Mouse (Mus musculus): ENCODE data around the gene Psmd9. TPM values are rescaled to one million over a fixed set of nuclear protein-coding genes. Genes with fewer than 3 reads are reported as not detected.

Psmd9 gene
- polyA plus RNA-seq, 1 experiment from 2014 or later, result 71.0 TPM

DNA sequence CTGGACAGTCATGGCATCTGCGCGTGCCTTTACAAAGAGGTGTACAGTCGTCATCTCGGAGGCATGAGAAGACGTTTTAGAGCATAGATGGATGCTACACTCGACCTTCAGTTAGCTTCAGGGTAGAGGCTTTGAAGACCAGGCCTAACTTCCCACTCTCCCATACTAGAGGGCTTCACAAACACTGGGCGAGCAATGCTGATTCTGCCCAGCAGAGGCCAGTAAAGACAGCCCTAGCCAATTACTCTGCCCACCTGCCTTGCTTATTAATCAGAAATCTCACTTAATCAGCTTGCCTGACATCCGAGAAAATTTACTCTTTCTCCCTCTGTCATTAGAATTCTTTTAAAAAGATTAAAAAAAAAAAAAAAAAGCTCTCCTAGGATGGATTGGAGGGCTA lies 116.0 kb downstream of the Psmd9 start:
- Histone ChIP-seq H3K27ac (ENCODE audit: low read length) (no peak overlapping the region), H3K9me3 (replicated peaks; ENCODE audit: control insufficient read depth, low read length) (no peaks in the 10 kb centered on the region), H3K9ac (ENCODE audit: low read length) (no peak overlapping the region), H3K36me3 (ENCODE audit: control insufficient read depth, insufficient read depth, low read length) (no peaks in the 10 kb centered on the region), H3K4me1 (ENCODE audit: control insufficient read depth, insufficient read depth, low read length) (no peaks in the 10 kb centered on the region), H3K27me3 (ENCODE audit: control insufficient read depth, insufficient read depth, low read length) (no peaks in the 10 kb centered on the region), H3K4me2 (ENCODE audit: low read depth, low read length) (no peak overlapping the region), H3K4me3 (replicated peaks; ENCODE audit: low read length) (no peak overlapping the region)
- ATAC-seq (ENCODE audit: insufficient read depth, low FRiP score), result no peak
- WGBS, result 39% methylated on average over 8 of the region's 8 CpGs

DNA sequence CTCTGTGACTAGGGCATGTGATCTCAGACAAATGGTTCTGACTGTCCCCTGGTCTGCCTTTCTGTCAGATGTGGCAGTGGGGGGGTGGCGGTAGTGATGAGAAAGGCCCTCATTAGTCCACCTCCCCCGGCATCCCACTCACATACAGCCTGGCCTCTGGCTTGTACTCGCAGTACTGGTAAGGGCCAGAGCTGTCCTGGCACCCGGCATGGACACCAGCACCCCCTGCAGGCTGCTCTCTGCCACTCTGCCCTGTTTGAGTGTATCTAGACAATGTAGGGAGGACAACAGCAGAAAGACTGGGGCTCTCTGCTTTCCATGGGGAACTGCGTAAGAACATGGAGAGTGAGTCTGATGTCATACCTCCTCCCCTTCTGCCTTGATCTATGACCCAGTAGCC lies 118.9 kb downstream of the Psmd9 start:
- WGBS, result 88% methylated on average over 5 of the region's 5 CpGs
- Histone ChIP-seq H3K9me3 (replicated peaks; ENCODE audit: control insufficient read depth, low read length) (no peaks in the 10 kb centered on the region), H3K4me3 (replicated peaks; ENCODE audit: low read length) (no peak overlapping the region), H3K27ac (ENCODE audit: low read length) (no peak overlapping the region), H3K4me1 (ENCODE audit: control insufficient read depth, insufficient read depth, low read length) (no peaks in the 10 kb centered on the region), H3K9ac (ENCODE audit: low read length) (no peak overlapping the region), H3K36me3 (ENCODE audit: control insufficient read depth, insufficient read depth, low read length) (no peaks in the 10 kb centered on the region), H3K4me2 (ENCODE audit: low read depth, low read length) (no peak overlapping the region), H3K27me3 (ENCODE audit: control insufficient read depth, insufficient read depth, low read length) (no peaks in the 10 kb centered on the region)
- no peak for ATAC-seq (ENCODE audit: insufficient read depth, low FRiP score)

DNA sequence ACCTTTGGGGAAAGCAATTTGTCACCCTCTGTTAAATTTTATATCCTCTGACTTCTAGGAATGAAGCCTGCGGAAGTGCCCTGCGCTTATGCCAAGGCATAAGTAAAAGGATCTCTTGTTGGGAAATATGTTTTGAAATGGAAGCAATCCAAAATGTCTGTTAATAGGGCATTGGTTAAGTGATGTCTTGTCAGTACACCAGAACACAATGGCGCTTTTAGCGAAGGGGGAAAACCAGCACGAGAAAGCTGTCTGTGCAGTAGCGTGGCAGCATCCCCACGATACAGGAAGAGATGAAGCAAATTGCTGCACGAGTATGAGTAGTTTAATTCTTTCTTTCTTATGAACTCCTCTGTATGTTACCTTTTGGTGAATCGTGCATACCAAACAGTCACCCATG lies 125.4 kb downstream of the Psmd9 start:
- no peak overlapping the region for H3K4me2 ChIP-seq (ENCODE audit: low read depth, low read length)
- H3K36me3 ChIP-seq (ENCODE audit: control insufficient read depth, insufficient read depth, low read length), result no peaks in the 10 kb centered on the region
- no peak for ATAC-seq (ENCODE audit: insufficient read depth, low FRiP score)
- H3K27ac ChIP-seq (ENCODE audit: low read length), result no peak overlapping the region
- no peak overlapping the region for H3K9ac ChIP-seq (ENCODE audit: low read length)
- no peaks in the 10 kb centered on the region for H3K4me1 ChIP-seq (ENCODE audit: control insufficient read depth, insufficient read depth, low read length)
- H3K4me3 ChIP-seq (replicated peaks; ENCODE audit: low read length), result no peak overlapping the region
- WGBS, result 73% methylated on average over 9 of the region's 9 CpGs
- H3K27me3 ChIP-seq (ENCODE audit: control insufficient read depth, insufficient read depth, low read length), result no peaks in the 10 kb centered on the region
- H3K9me3 ChIP-seq (replicated peaks; ENCODE audit: control insufficient read depth, low read length), result no peaks in the 10 kb centered on the region

DNA sequence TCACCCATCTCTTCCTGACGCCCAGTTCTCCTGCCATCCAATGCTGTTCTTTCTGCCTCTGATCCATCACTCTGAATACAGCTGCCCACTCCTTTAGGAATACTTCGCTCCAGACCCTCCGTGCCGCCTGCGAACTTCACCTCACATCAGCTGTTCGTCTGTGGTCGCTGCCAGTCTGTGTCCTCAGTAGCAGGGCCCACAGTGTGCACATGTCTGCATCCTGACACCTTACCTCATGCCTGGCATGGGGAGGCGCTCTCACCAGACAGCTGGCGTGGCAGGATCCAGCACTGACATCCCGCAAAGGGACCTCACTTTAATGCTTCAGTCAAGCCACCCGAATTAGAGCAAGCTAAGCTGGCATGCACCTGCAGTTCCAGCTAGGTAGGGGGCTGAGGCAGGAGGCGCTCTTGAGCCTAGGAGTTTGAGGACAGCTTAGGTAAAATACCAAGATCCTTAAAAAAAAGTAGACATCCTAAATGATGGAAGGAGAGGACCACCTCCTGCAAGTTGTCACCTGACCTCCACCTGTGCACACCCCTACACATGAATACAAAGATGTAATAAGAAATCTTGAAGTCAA lies 127.1 kb downstream of the Psmd9 start:
- H3K4me3 ChIP-seq (replicated peaks; ENCODE audit: low read length), result no peak overlapping the region
- no peaks in the 10 kb centered on the region for H3K4me1 ChIP-seq (ENCODE audit: control insufficient read depth, insufficient read depth, low read length)
- H3K9ac ChIP-seq (ENCODE audit: low read length), result no peak overlapping the region
- H3K27ac ChIP-seq (ENCODE audit: low read length), result no peak overlapping the region
- WGBS, result 67% methylated on average over 12 of the region's 12 CpGs
- H3K36me3 ChIP-seq (ENCODE audit: control insufficient read depth, insufficient read depth, low read length), result no peaks in the 10 kb centered on the region
- ATAC-seq (ENCODE audit: insufficient read depth, low FRiP score), result no peak
- no peak overlapping the region for H3K4me2 ChIP-seq (ENCODE audit: low read depth, low read length)
- no peaks in the 10 kb centered on the region for H3K27me3 ChIP-seq (ENCODE audit: control insufficient read depth, insufficient read depth, low read length)
- H3K9me3 ChIP-seq (replicated peaks; ENCODE audit: control insufficient read depth, low read length), result no peaks in the 10 kb centered on the region

DNA sequence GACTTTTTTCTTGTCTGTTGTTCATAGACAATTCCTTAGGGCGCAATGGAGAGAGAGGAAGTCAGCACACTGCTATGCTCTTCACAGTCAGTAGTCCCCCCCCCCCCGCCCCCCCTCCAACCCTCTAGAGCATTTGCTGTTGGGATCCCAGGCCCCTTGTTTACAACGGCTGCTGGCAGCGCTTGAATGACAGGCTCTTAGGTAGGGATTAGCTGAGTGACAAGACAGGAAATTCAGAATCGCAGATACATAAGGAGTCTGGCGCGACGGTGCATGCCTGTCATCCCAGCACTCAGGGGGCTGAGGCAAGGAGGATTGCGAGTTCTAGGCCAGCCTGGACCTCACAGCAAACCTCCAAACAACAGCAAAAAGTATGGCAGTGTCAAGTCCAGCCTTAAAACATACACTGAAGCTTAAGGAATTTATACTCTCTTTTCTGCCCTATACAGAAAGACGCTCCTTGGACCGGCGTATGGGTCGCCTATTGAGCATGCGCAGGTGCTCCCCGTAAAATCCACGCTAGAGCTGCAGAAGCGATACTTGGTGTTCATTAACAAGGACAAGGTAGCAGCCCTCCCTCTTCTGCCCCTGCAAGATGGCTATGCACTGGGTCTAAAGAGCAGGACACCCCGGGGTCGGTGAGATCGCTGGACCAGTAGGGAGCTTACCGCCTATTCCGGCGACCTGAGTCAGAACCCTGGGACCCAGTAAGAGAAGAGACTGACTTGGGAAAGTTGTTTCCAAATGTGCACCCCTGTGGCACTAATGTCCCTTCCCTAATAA lies 128.0 kb downstream of the Psmd9 start:
- H3K27me3 ChIP-seq (ENCODE audit: control insufficient read depth, insufficient read depth, low read length), result no peaks in the 10 kb centered on the region
- no peaks in the 10 kb centered on the region for H3K4me1 ChIP-seq (ENCODE audit: control insufficient read depth, insufficient read depth, low read length)
- no peak overlapping the region for H3K4me3 ChIP-seq (replicated peaks; ENCODE audit: low read length)
- no peaks in the 10 kb centered on the region for H3K9me3 ChIP-seq (replicated peaks; ENCODE audit: control insufficient read depth, low read length)
- no peak overlapping the region for H3K4me2 ChIP-seq (ENCODE audit: low read depth, low read length)
- H3K27ac ChIP-seq (ENCODE audit: low read length), result no peak overlapping the region
- H3K9ac ChIP-seq (ENCODE audit: low read length), result no peak overlapping the region
- WGBS, result 58% methylated on average over 23 of the region's 23 CpGs
- ATAC-seq (ENCODE audit: insufficient read depth, low FRiP score), result no peak
- H3K36me3 ChIP-seq (ENCODE audit: control insufficient read depth, insufficient read depth, low read length), result no peaks in the 10 kb centered on the region

DNA sequence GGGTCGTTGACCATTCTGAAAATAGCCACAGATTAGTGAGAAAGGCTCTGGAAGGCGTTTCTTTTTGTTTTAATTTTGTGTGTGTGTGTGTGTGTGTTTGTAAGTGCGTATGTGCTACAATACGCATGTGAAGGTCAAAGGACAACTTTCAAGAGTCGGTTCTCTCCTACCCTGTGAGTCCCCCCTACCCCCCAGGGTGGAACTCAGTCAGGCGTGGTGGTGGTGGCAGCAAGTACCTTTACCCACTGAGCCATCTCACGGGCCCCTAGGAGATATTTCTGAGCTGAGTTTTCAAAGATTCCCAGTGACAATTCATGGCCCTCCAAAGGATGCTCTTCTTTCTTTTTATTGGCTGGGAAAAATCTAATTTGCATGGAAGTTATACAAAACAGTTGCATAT lies 128.6 kb downstream of the Psmd9 start:
- H3K4me3 ChIP-seq (replicated peaks; ENCODE audit: low read length), result no peak overlapping the region
- WGBS, result 80% methylated on average over 7 of the region's 7 CpGs
- H3K27me3 ChIP-seq (ENCODE audit: control insufficient read depth, insufficient read depth, low read length), result no peaks in the 10 kb centered on the region
- H3K36me3 ChIP-seq (ENCODE audit: control insufficient read depth, insufficient read depth, low read length), result no peaks in the 10 kb centered on the region
- no peak for ATAC-seq (ENCODE audit: insufficient read depth, low FRiP score)
- no peaks in the 10 kb centered on the region for H3K9me3 ChIP-seq (replicated peaks; ENCODE audit: control insufficient read depth, low read length)
- H3K9ac ChIP-seq (ENCODE audit: low read length), result no peak overlapping the region
- H3K27ac ChIP-seq (ENCODE audit: low read length), result no peak overlapping the region
- H3K4me1 ChIP-seq (ENCODE audit: control insufficient read depth, insufficient read depth, low read length), result no peaks in the 10 kb centered on the region
- no peak overlapping the region for H3K4me2 ChIP-seq (ENCODE audit: low read depth, low read length)

DNA sequence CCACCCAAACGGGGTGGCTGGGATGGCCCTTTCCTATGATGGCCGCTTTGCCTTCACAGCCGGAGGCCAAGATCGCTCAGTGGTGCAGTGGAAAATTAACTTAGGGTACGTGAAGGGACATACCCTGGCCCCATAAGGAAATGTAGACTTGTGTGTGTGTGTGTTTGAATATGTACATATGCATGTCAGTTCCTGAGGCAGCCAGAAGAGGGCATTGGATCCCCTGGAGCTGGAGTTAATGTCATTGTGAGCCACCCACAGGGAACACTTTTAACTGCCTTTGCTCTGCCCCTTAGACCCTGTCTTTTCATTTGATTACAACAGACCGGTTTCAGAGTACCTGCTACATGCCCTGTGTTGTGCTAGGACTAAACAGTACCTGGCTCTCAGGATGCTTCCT lies 129.3 kb downstream of the Psmd9 start:
- Histone ChIP-seq H3K4me3 (replicated peaks; ENCODE audit: low read length) (no peak overlapping the region), H3K27ac (ENCODE audit: low read length) (no peak overlapping the region), H3K36me3 (ENCODE audit: control insufficient read depth, insufficient read depth, low read length) (no peaks in the 10 kb centered on the region), H3K9ac (ENCODE audit: low read length) (no peak overlapping the region), H3K4me2 (ENCODE audit: low read depth, low read length) (no peak overlapping the region), H3K27me3 (ENCODE audit: control insufficient read depth, insufficient read depth, low read length) (no peaks in the 10 kb centered on the region), H3K9me3 (replicated peaks; ENCODE audit: control insufficient read depth, low read length) (no peaks in the 10 kb centered on the region), H3K4me1 (ENCODE audit: control insufficient read depth, insufficient read depth, low read length) (no peaks in the 10 kb centered on the region)
- ATAC-seq (ENCODE audit: insufficient read depth, low FRiP score), result no peak
- WGBS, result 92% methylated on average over 6 of the region's 6 CpGs

Other genes with a start within 250 kb of the Psmd9 start
- 33.2 and 37.4 TPM in 2 replicates for gene Kdm2b, start 179.6 kb upstream of the Psmd9 start, polyA plus RNA-seq (2015; fragmentation: Nextera tagmentation; extraction: Ambion mirVana)
- 16.6 and 18.3 TPM in 2 replicates for gene Orai1, start 154.3 kb upstream of the Psmd9 start, polyA plus RNA-seq (2015; fragmentation: Nextera tagmentation; extraction: Ambion mirVana)
- 1.0 TPM in 1 of 2 replicates, not detected in the other for gene Morn3, start 122.4 kb upstream of the Psmd9 start, polyA plus RNA-seq (2015; fragmentation: Nextera tagmentation; extraction: Ambion mirVana)
- 13.7 and 15.3 TPM in 2 replicates for gene Tmem120b, start 101.0 kb upstream of the Psmd9 start, polyA plus RNA-seq (2015; fragmentation: Nextera tagmentation; extraction: Ambion mirVana)
- gene Rhof, start 36.7 kb upstream of the Psmd9 start, polyA plus RNA-seq (2015; fragmentation: Nextera tagmentation; extraction: Ambion mirVana), result 2.6 and 3.7 TPM in 2 replicates
- 6.7 and 7.7 TPM in 2 replicates for gene Setd1b, start 27.2 kb upstream of the Psmd9 start, polyA plus RNA-seq (2015; fragmentation: Nextera tagmentation; extraction: Ambion mirVana)
- gene Hpd, start 13.3 kb downstream of the Psmd9 start, polyA plus RNA-seq (2015; fragmentation: Nextera tagmentation; extraction: Ambion mirVana), result 3.3 and 4.1 TPM in 2 replicates
- gene Wdr66, start 82.7 kb downstream of the Psmd9 start, polyA plus RNA-seq (2015; fragmentation: Nextera tagmentation; extraction: Ambion mirVana), result 0.84 and 1.1 TPM in 2 replicates
- gene Bcl7a, start 174.4 kb downstream of the Psmd9 start, polyA plus RNA-seq (2015; fragmentation: Nextera tagmentation; extraction: Ambion mirVana), result 18.7 and 20.4 TPM in 2 replicates
- gene Mlxip, start 225.4 kb downstream of the Psmd9 start, polyA plus RNA-seq (2015; fragmentation: Nextera tagmentation; extraction: Ambion mirVana), result 17.3 and 17.4 TPM in 2 replicates

Data from stomach, embryonic 16.5 days (tissue).